Mouse (Mus musculus): ENCODE results near the gene Specc1l.

GRCm38 (mm10) chr10:75261268-75261667, 49.4 kb downstream of the Specc1l start:
- TF ChIP-seq CTCF (IDR thresholded peaks at IDR 0.05; ENCODE audit: extremely low read depth, insufficient read depth, low read length) (no peak), POLR2A (IDR thresholded peaks at IDR 0.05; ENCODE audit: extremely low read depth, insufficient read depth, low read length) (no peak)

Measured in cortical plate, adult 2 months (tissue).